Mouse (Mus musculus): ENCODE data around the gene Mt2. TPM values are rescaled to one million over a fixed set of nuclear protein-coding genes. Genes with fewer than 3 reads are reported as not detected.
A peak's percentile ranks its signal among the peaks of the same experiment; 100 is the strongest.

Gene Mt2
- polyA plus RNA-seq, 1 experiment = 591 TPM

GRCm38 (mm10) chr8:94192926-94193325 is 20.5 kb downstream of the Mt2 start:
- no peak overlapping the region for H3K4me3 ChIP-seq (ENCODE audit: insufficient read depth, low read length)
- no peak for TF ChIP-seq POLR2A (IDR thresholded peaks at IDR 0.05; ENCODE audit: extremely low read depth, insufficient read depth, low read length)
- TF ChIP-seq CTCF (IDR thresholded peaks at IDR 0.05; ENCODE audit: extremely low read depth, insufficient read depth, low read length) = no peak
- H3K27ac ChIP-seq (ENCODE audit: insufficient read depth, low read length) = no peak overlapping the region
- no peaks in the 10 kb centered on the region for H3K4me1 ChIP-seq (ENCODE audit: control insufficient read depth, insufficient read depth, low read length)

DNA sequence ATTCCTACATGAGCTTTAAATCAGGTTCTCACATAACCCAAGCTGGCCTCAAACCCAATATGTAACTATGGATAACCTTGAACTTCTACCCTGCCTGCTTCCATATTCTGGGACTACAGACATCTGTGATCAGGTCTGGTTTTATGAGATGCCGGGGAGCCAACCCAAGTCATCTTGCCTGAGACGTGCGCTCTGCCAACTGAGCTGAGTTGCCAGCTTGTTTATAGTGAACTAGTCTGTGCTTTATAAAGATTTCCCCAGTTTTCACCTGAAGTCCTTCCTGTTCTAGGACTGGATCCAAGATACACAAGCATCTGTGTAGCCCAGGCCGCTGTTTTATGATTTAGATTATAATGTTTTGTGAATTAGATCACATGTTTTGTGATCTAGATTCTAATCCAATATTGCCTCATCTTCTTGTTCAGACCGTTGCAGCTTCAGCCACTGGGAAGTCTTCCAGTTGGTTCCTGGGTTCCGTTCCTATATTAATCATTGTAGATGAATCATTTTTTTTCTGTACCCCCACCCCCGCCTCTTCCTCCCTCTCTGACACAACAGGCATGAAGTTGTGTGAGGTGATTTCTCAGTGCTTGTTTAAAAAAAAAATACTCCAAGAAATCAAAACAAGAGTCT is 22.2 kb downstream of the Mt2 start:
- Histone ChIP-seq H3K27ac (ENCODE audit: insufficient read depth, low read length) (no peak overlapping the region), H3K4me1 (ENCODE audit: control insufficient read depth, insufficient read depth, low read length) (no peaks in the 10 kb centered on the region), H3K4me3 (ENCODE audit: insufficient read depth, low read length) (no peak overlapping the region)
- no peak for TF ChIP-seq POLR2A (IDR thresholded peaks at IDR 0.05; ENCODE audit: extremely low read depth, insufficient read depth, low read length)
- no peak for TF ChIP-seq CTCF (IDR thresholded peaks at IDR 0.05; ENCODE audit: extremely low read depth, insufficient read depth, low read length)

DNA sequence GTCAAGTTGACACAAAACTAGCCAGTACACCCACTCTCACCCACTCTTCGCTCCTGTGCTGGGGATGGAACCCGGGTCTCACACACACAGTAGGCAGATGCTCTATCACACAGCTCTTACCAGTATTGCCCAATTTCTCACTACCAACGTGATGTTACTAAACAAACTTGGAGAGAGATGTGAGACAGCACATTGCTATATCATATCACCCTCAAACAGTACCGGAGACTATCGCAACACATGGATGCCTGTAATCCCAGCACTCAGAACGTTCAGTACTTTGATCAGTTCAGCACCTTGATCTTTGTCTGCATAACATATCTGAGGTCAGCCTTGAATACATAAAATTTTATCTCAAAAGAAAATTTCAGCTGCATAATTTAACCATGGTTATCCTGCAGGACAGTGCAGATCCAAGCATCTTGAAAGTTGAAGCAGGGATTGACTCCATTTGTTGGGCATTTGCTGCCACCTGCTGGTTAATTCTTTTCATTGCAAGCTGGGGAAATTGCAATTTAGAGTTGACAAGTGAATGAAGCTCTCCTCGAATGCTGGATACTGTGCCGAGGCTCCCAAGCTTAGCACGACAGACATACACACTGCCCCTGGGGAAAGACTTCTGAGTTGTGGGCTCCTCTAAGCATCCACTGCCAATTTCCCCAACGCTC is 26.9 kb downstream of the Mt2 start:
- H3K4me1 ChIP-seq (ENCODE audit: control insufficient read depth, insufficient read depth, low read length) = no peaks in the 10 kb centered on the region
- TF ChIP-seq CTCF (IDR thresholded peaks at IDR 0.05; ENCODE audit: extremely low read depth, insufficient read depth, low read length) (peak; percentile 84; the same call in 1 of the 2 replicates), POLR2A (IDR thresholded peaks at IDR 0.05; ENCODE audit: extremely low read depth, insufficient read depth, low read length) (no peak)

DNA sequence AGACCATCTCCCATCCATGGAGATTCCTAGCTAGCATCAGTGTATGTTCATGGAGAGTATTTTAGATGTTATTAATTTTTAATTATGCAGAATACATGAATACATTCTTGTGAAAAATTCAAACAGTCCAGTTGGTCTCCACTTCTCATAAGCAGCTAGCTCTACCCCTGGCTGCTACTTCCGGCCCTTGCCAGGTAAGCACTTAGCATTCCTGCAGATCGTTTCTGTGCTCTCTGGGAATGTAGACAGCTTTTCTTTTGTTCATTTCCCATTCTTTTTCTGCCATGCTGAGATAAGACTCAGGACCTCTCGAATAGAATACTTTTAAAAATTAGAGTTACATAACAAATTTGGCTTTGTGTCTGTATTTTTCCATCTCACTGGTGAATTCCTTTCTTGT is 31.6 kb downstream of the Mt2 start:
- no peak overlapping the region for H3K27ac ChIP-seq (ENCODE audit: insufficient read depth, low read length)
- TF ChIP-seq POLR2A (IDR thresholded peaks at IDR 0.05; ENCODE audit: extremely low read depth, insufficient read depth, low read length) = no peak
- no peak for TF ChIP-seq CTCF (IDR thresholded peaks at IDR 0.05; ENCODE audit: extremely low read depth, insufficient read depth, low read length)

More for the DNA sequence above, 26.9 kb downstream of the Mt2 start:
- H3K4me3 ChIP-seq (ENCODE audit: insufficient read depth, low read length) = no peak overlapping the region
- no peak overlapping the region for H3K27ac ChIP-seq (ENCODE audit: insufficient read depth, low read length)

GRCm38 (mm10) chr8:94205736-94206135 is 33.3 kb downstream of the Mt2 start:
- peak; percentile 80 for TF ChIP-seq CTCF (IDR thresholded peaks at IDR 0.05; ENCODE audit: extremely low read depth, insufficient read depth, low read length)
- no peak for TF ChIP-seq POLR2A (IDR thresholded peaks at IDR 0.05; ENCODE audit: extremely low read depth, insufficient read depth, low read length)
- no peak overlapping the region for H3K4me3 ChIP-seq (ENCODE audit: insufficient read depth, low read length)

More for the DNA sequence above, 31.6 kb downstream of the Mt2 start:
- no peak overlapping the region for H3K4me3 ChIP-seq (ENCODE audit: insufficient read depth, low read length)
- no peaks in the 10 kb centered on the region; the same call in 1 of the 2 replicates for H3K4me1 ChIP-seq (ENCODE audit: control insufficient read depth, insufficient read depth, low read length)

DNA sequence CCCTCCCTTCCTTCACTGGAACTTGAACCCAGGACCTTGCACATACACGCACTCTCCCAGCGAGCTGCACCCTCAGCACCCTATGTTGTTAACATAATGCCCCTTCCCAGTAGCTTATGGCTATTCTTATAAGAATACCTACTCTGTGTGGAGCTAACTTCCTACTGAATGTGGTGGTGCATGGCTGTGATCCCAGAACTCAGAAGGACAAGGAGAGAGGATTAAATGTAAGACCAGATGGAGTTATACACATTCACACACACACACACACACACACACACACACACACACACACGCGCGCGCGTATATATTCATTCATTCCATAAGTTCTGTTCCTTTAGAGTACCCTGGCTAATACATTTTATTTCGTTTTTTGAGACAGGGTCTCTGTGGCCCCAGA is 33.8 kb downstream of the Mt2 start:
- Histone ChIP-seq H3K27ac (ENCODE audit: insufficient read depth, low read length) (no peak overlapping the region), H3K4me1 (ENCODE audit: control insufficient read depth, insufficient read depth, low read length) (peaks cover 4% of the 10 kb centered on the region), H3K4me3 (ENCODE audit: insufficient read depth, low read length) (no peak overlapping the region)
- TF ChIP-seq CTCF (IDR thresholded peaks at IDR 0.05; ENCODE audit: extremely low read depth, insufficient read depth, low read length) (no peak), POLR2A (IDR thresholded peaks at IDR 0.05; ENCODE audit: extremely low read depth, insufficient read depth, low read length) (no peak)

More at GRCm38 (mm10) chr8:94205736-94206135, 33.3 kb downstream of the Mt2 start:
- Histone ChIP-seq H3K27ac (ENCODE audit: insufficient read depth, low read length) (no peak overlapping the region), H3K4me1 (ENCODE audit: control insufficient read depth, insufficient read depth, low read length) (peaks cover 4% of the 10 kb centered on the region)

DNA sequence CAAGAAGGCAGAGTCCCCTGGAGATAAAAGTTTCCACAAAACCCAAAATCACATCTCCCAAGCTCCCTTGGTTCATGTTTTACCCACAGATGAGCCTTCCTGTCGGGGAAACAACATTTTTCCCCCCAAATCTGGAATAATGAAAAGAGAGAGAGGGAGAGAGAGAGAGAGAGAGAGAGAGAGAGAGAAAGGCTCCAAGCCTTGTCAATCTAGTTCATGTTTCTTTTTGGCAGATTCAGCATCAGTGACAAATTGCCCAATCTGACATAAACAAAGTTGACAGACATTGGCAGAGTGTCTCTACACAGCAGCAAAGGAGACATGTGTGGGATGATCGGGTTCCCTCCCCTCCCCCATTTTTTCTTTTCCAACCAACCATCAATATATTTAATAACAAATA is 35.0 kb downstream of the Mt2 start:
- H3K4me1 ChIP-seq (ENCODE audit: control insufficient read depth, insufficient read depth, low read length) = peaks cover 4% of the 10 kb centered on the region
- no peak overlapping the region for H3K27ac ChIP-seq (ENCODE audit: insufficient read depth, low read length)
- no peak overlapping the region for H3K4me3 ChIP-seq (ENCODE audit: insufficient read depth, low read length)
- no peak for TF ChIP-seq CTCF (IDR thresholded peaks at IDR 0.05; ENCODE audit: extremely low read depth, insufficient read depth, low read length)
- no peak for TF ChIP-seq POLR2A (IDR thresholded peaks at IDR 0.05; ENCODE audit: extremely low read depth, insufficient read depth, low read length)

DNA sequence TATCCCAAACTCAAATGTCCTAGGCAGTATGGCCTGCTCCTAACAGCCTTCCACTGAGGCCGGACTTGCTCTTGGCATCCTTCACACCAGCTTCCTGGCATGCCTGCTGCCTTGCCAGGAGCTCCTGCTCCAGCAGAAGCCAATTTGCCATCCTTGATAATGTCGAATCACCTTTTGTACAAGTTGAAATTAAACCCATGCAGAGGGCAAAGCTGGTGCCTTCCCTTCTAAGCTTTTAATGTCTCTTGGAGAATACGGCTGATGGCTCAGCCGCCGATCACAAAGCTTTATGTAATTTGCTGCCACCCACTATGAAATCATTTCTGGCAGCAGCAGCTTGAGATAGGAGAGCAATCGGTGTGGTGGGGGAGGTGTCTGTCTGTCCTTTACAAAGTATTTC is 37.2 kb downstream of the Mt2 start:
- H3K4me3 ChIP-seq (ENCODE audit: insufficient read depth, low read length) = no peak overlapping the region
- H3K27ac ChIP-seq (ENCODE audit: insufficient read depth, low read length) = peak overlapping the region; percentile 74
- peak; percentile 43; the same call in 1 of the 2 replicates for TF ChIP-seq POLR2A (IDR thresholded peaks at IDR 0.05; ENCODE audit: extremely low read depth, insufficient read depth, low read length)
- no peak for TF ChIP-seq CTCF (IDR thresholded peaks at IDR 0.05; ENCODE audit: extremely low read depth, insufficient read depth, low read length)
- H3K4me1 ChIP-seq (ENCODE audit: control insufficient read depth, insufficient read depth, low read length) = peaks cover 4% of the 10 kb centered on the region

- Histone ChIP-seq H3K4me3 (ENCODE audit: insufficient read depth, low read length) (no peak overlapping the region), H3K4me1 (ENCODE audit: control insufficient read depth, insufficient read depth, low read length) (peaks cover 4% of the 10 kb centered on the region), H3K27ac (ENCODE audit: insufficient read depth, low read length) (no peak overlapping the region)
- TF ChIP-seq CTCF (IDR thresholded peaks at IDR 0.05; ENCODE audit: extremely low read depth, insufficient read depth, low read length) = no peak
- no peak for TF ChIP-seq POLR2A (IDR thresholded peaks at IDR 0.05; ENCODE audit: extremely low read depth, insufficient read depth, low read length)
These were observed 37.8 kb downstream of the Mt2 start for GRCm38 (mm10) chr8:94210225-94210624.

DNA sequence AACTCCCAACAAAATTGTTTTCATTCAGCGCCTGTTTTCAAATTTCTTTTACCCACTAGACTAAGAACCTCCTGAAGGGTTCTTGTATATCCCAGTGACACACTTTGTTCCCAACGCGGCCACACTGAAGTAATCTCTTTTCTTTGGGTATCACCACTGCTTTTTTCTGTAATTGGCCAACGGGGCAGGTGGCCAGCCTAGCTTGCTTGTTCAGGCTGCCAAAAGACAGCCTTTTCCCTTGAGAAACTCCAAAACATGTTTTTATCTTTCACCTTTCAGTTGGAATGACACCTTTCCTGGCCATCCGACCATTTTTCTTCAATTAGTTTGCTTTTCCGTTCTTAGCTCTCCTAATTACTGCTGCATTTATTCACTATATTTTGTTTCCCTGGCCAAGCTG is 41.4 kb downstream of the Mt2 start:
- Histone ChIP-seq H3K27ac (ENCODE audit: insufficient read depth, low read length) (peak overlapping the region; percentile 48; the same call in 1 of the 2 replicates), H3K4me1 (ENCODE audit: control insufficient read depth, insufficient read depth, low read length) (peaks cover 9% of the 10 kb centered on the region), H3K4me3 (ENCODE audit: insufficient read depth, low read length) (peak overlapping the region; percentile 71)
- TF ChIP-seq CTCF (IDR thresholded peaks at IDR 0.05; ENCODE audit: extremely low read depth, insufficient read depth, low read length) (no peak), POLR2A (IDR thresholded peaks at IDR 0.05; ENCODE audit: extremely low read depth, insufficient read depth, low read length) (no peak)

Data from cortical plate, adult 2 months (tissue).